Mouse (Mus musculus) brain, embryonic 14.5 days (tissue): ENCODE measurements around the gene Rubcnl.

ENCODE experiments used
- CTCF ChIP-seq: fragments of 200-500 bp; IDR thresholded peaks from 2 replicates; pipeline ENCODE4 v1.5.1; 2012; ENCODE audit warnings: inconsistent platforms, mild to moderate bottlenecking, moderate library complexity, borderline replicate concordance; ENCODE audit not compliant: insufficient read depth, insufficient read length; ENCODE audit errors: extremely low read depth
- POLR2A ChIP-seq: fragments of 200-500 bp; IDR thresholded peaks from 2 replicates; pipeline ENCODE4 v1.6.1; 2012; ENCODE audit warnings: mild to moderate bottlenecking, inconsistent platforms, borderline replicate concordance; ENCODE audit not compliant: poor library complexity, insufficient read depth, insufficient read length, severe bottlenecking; ENCODE audit errors: extremely low read depth

DNA sequence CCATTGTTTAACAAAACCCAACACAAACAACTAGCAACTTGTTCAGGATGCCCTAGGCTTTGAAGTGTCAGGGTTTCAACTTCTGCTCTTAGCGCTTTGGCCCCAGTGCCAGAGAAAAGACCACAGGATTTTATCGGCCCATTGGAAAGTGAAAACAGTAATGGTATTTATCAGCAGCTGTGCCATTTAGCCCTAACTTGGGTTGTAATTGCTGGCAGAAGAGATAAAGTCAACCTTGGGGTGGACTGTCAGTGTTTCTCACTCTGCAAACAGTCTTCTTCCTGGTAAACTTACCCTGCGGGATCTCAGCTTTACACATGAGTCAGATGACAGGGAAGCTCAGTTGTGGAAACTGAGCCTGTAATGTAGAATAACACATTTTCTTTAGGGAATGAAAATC is 43.6 kb upstream of the Rubcnl start:
- TF ChIP-seq POLR2A, result no peak
- no peak for TF ChIP-seq CTCF
